Mouse (Mus musculus) Patski (cell line): ENCODE results near the gene Gm10100. TPM values are rescaled to one million over a fixed set of nuclear protein-coding genes. Genes with fewer than 3 reads are reported as not detected.
"Not testable (repeated sequence)": the region's sequence is repeated elsewhere in the genome, so short reads cannot be mapped to it uniquely, and the experiment has no call there.

Experiments
- ATAC-seq: fragments of 100-300 bp; one replicate; pipeline ENCODE4 v1.8.0; 2021
- CTCF ChIA-PET: fragments of 350-600 bp; sonication (Branson Sonifier 250); formaldehyde crosslinking; loops from one replicate; lab custom pipeline; 2022; ENCODE audit warnings: inconsistent platforms; lab: Charles Lee
- POLR2A ChIA-PET: fragments of 350-600 bp; sonication (Branson Sonifier 250); formaldehyde crosslinking; loops from one replicate; lab custom pipeline; 2022; ENCODE audit warnings: antibody characterized with exemption, inconsistent platforms; lab: Charles Lee
- DNase-seq: peaks from one replicate; pipeline ENCODE4 v3.0.0-alpha.2; 2011; ENCODE audit warnings: low read depth, low spot score
- H3K27me3 ChIP-seq: fragments of 371-371 bp; one replicate; pipeline ENCODE4 v1.5.1; 2021
- CTCF ChIP-seq: fragments of 100-300 bp; IDR thresholded peaks from one replicate; pipeline ENCODE4 v1.5.1; 2021
- in situ Hi-C: fragments of 300-500 bp; cut with MboI; formaldehyde crosslinking; loops from 3 replicates; pipeline ENCODE4 v1.11.1; 2018; ENCODE audit warnings: low pct_unique_long_range_greater_than_20kb, mixed read lengths
- polyA plus RNA-seq: library from polyadenylated mRNA; unstranded; gene quantifications from one replicate; pipeline ENCODE4 v1.2.3, GENCODE M21; 2021

Gene Gm10100
- not detected for polyA plus RNA-seq

DNA sequence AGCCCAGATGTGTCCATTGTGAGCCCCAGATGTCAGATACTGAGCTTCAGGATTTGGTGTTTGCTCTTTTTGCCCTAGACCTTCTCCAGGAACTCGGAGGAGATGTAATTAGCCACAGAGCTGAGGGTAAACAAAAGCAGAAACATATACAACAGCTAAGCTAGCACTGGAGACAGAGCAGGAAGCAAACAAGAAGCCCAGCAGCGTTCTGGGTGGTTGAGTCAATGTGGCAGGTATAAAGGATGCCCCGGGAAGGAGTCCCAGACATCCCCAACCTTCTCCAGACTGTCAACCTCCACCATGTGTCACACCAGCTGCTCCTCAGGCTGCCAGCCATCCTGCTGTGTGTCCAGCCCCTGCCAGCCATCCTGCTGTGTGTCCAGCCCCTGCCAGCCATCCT is at the start of gene Gm10100:
Gm10100 (plus strand) TSS at position 301 of the 400 bp plus-strand sequence.
- ATAC-seq: no peak
- H3K27me3 ChIP-seq: peaks cover 41% of the 10 kb centered on the region
- in situ Hi-C loops: no loop called here
- TF ChIP-seq CTCF: no peak
- ChIA-PET CTCF (no interaction called here), POLR2A (no interaction called here)
- DNase-seq: no peak

- TF ChIP-seq CTCF: no peak
- H3K27me3 ChIP-seq: peaks cover 30% of the 10 kb centered on the region
- in situ Hi-C loops: no loop called here
- POLR2A ChIA-PET: no interaction called here
- CTCF ChIA-PET: no interaction called here
- no peak for ATAC-seq
- no peak for DNase-seq
Measured at GRCm38 (mm10) chr10:77677562-77677961, 48.7 kb upstream of the Gm10100 start.

DNA sequence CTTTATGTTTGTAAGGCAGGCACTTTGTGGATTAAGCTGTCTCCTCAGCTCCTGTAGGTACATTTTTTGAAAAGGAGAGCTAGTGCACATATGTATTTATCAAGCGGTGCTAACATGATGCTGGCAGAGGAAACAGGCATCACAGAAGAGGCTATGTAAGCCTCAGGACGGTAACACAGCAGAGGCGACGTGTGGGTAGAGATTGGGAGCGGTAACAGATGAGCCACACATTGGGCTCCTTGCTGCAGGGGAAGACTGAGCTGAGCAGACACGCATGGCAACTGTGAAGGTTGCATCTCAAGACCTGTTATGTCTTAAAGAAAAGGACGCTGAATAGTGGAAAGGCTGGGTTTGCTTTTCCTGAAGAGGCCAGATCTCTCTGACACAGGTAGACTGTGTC is 43.3 kb upstream of the Gm10100 start:
- DNase-seq (no peak), ATAC-seq (no peak)
- CTCF ChIA-PET: no interaction called here
- TF ChIP-seq CTCF: no peak
- peaks cover 27% of the 10 kb centered on the region for H3K27me3 ChIP-seq
- in situ Hi-C loops: no loop called here
- POLR2A ChIA-PET: no interaction called here

- no peak for DNase-seq
- TF ChIP-seq CTCF: no peak
- ChIA-PET CTCF (interaction anchor here (1.1 kb wide), 1 partner anchor 17 kb away, joined by 3 read pairs; no protein-coding TSS in a partner anchor), POLR2A (interaction anchor here (0.7 kb wide), 1 partner anchor 24 kb away, joined by 3 read pairs; no protein-coding TSS in a partner anchor)
- ATAC-seq: no peak
- in situ Hi-C loops: no loop called here
- peaks cover 17% of the 10 kb centered on the region for H3K27me3 ChIP-seq
Measured at GRCm38 (mm10) chr10:77684181-77684580, 42.1 kb upstream of the Gm10100 start.

- ChIA-PET CTCF (no interaction called here), POLR2A (interaction anchor here (0.7 kb wide), 1 partner anchor 16 kb away, joined by 3 read pairs; no protein-coding TSS in a partner anchor)
- TF ChIP-seq CTCF: no peak
- DNase-seq: no peak
- ATAC-seq: no peak
- H3K27me3 ChIP-seq: peaks cover 17% of the 10 kb centered on the region
- in situ Hi-C loops: no loop called here
Measured at GRCm38 (mm10) chr10:77685895-77686664, 40.2 kb upstream of the Gm10100 start, which contains the start of gene Tspear. Tspear (plus strand) TSS chr10:77686569.

DNA sequence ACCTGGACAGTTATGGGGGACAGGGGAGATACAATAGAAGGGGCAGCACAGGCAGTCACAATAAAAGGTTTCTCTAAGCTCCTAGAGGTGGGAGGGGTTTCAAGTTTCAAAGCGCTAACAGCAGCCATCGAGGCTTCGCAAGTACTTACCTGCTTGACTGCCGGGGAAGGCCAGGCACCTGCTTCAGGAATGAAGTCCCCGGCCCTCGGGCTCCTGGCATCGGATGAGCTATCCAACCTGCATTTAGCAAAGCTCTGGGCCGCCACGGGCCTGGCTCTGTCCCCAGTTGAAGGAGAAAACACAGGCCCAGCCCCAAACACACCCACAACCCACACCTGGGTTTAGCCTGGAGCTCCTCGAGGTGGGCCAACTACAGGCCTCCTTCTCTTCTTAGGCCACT is 39.3 kb upstream of the Gm10100 start:
- in situ Hi-C loops: no loop called here
- TF ChIP-seq CTCF: no peak
- no peak for DNase-seq
- ChIA-PET CTCF (no interaction called here), POLR2A (no interaction called here)
- no peak for ATAC-seq
- H3K27me3 ChIP-seq: peaks cover 27% of the 10 kb centered on the region

GRCm38 (mm10) chr10:77690356-77690807 is 35.9 kb upstream of the Gm10100 start, which contains the start of gene Gm19402:
Gm19402 (minus strand) TSS chr10:77690757.
- POLR2A ChIA-PET, CTCF ChIA-PET, in situ Hi-C loops, ATAC-seq, DNase-seq: not testable (repeated sequence)
- H3K27me3 ChIP-seq: peaks cover 33% of the 10 kb centered on the region

DNA sequence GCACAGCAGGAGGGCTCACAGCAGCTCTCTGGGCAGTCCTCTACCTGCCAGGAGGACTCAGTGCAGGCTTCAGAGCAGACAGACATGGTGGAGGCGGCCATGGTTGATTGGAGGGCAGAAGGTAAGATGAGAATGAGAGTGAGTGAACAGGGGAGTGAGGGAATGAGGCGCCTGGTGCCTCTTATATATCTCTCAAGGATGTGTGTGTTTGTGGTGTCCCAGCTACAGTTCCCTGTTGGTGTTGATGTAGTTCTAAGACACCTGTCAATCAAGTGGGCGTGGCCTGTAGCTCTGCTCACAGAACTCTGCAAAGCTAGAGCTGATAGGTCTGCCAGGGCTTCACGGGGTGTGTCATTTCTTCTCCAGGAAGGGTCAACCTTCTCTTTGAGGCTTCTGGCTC is 29.2 kb upstream of the Gm10100 start, which contains the start of gene Gm9508:
Gm9508 (minus strand) TSS at position 101 of the 400 bp plus-strand sequence.
- ChIA-PET CTCF (interaction anchor here (2.9 kb wide), 1 partner anchor 11 kb away, joined by 9 read pairs; no protein-coding TSS in a partner anchor), POLR2A (no interaction called here)
- ATAC-seq: no peak

DNA sequence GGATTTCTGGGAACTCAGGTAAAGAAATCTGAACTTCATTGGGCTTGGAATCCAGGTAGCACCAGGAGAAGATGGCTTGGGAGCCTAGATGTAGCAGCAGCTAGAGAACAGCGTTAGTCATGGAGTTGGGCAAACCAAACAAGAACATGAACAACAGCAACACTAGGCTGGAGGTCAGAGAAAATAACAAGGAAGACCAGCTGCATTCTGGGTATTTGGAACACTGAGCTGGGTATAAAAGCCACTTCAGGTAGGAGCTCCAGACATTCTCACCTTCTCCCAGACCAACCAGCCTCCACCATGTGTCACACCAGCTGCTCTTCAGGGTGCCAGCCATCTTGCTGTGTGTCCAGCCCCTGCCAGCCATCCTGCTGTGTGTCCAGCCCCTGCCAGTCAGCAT is 20.0 kb upstream of the Gm10100 start, which contains the start of gene Gm10272:
Gm10272 (plus strand) TSS at position 301 of the 400 bp plus-strand sequence.
- in situ Hi-C loops: no loop called here
- ChIA-PET POLR2A (no interaction called here), CTCF (no interaction called here)
- no peak for TF ChIP-seq CTCF
- ATAC-seq (no peak), DNase-seq (no peak)
- H3K27me3 ChIP-seq: peaks cover 6% of the 10 kb centered on the region

More for the DNA sequence above, 29.2 kb upstream of the Gm10100 start, which contains the start of gene Gm9508:
- in situ Hi-C loops: no loop called here
- peaks cover 6% of the 10 kb centered on the region for H3K27me3 ChIP-seq
- no peak for DNase-seq
- TF ChIP-seq CTCF: no peak

- in situ Hi-C loops: no loop called here
- DNase-seq (no peak), ATAC-seq (no peak)
- H3K27me3 ChIP-seq: peaks cover 6% of the 10 kb centered on the region
- no peak for TF ChIP-seq CTCF
- ChIA-PET POLR2A (no interaction called here), CTCF (no interaction called here)
Measured at GRCm38 (mm10) chr10:77709831-77710230, 16.5 kb upstream of the Gm10100 start.

- not testable (repeated sequence) for ATAC-seq, H3K27me3 ChIP-seq
Measured at GRCm38 (mm10) chr10:77711157-77711556, 15.1 kb upstream of the Gm10100 start, which contains the start of gene Gm10024. Gm10024 (plus strand) TSS chr10:77711457.

More at GRCm38 (mm10) chr10:77711157-77711556, 15.1 kb upstream of the Gm10100 start, which contains the start of gene Gm10024:
- CTCF ChIA-PET, in situ Hi-C loops, POLR2A ChIA-PET, DNase-seq: not testable (repeated sequence)
